Mouse (Mus musculus) left cerebral cortex, postnatal 4 days (tissue): ENCODE results near the gene Rbm5. TPM values are rescaled to one million over a fixed set of nuclear protein-coding genes. Genes with fewer than 3 reads are reported as not detected.

Experiments used
- DNase-seq: peaks from one replicate; pipeline ENCODE4 v3.0.0-alpha.2; 2022
- intact Hi-C: fragments of 180-260 bp; cut with DNase I; formaldehyde crosslinking; loops from one replicate; pipeline ENCODE4 v1.15.1; 2025
- total RNA-seq, 2 experiments: library from RNA; stranded (reverse); gene quantifications; 2 replicates each; pipeline ENCODE4 v1.2.3; 2021

Rbm5 gene
- total RNA-seq: 100 to 1,000 TPM; 194 to 195 TPM

GRCm38 (mm10) chr9:107770374-107771290, at the start of gene Rbm5:
Gene Rbm5, minus strand, starts transcription at chr9:107770996.
- intact Hi-C loops: no loop called here
- peak; percentile 96 for DNase-seq

GRCm38 (mm10) chr9:107812132-107812531, 41.3 kb upstream of the Rbm5 start:
- intact Hi-C loops: no loop called here
- DNase-seq: no peak

DNA sequence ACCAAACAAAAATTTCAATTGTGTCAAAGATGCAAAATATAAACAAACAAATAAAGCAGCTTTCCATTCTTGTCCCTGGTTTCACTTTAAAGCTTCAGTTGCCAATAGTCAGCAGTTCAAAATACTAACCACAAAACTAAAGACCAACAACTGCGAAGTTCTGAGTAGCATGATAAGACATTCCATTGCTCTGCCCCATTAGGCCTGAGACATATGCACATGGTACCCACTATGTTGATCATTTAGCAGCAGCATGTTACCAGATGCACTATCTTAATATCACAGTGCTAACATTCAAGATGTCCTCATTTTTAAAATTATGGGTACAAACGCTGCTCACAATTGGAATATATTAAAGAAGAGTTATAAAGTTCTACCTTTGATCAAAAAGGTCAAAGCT, 40.2 kb upstream of the Rbm5 start:
- intact Hi-C loops: no loop called here
- no peak for DNase-seq

- intact Hi-C loops: no loop called here
- DNase-seq: no peak
These were observed 20.9 kb upstream of the Rbm5 start for GRCm38 (mm10) chr9:107791714-107792113.

DNA sequence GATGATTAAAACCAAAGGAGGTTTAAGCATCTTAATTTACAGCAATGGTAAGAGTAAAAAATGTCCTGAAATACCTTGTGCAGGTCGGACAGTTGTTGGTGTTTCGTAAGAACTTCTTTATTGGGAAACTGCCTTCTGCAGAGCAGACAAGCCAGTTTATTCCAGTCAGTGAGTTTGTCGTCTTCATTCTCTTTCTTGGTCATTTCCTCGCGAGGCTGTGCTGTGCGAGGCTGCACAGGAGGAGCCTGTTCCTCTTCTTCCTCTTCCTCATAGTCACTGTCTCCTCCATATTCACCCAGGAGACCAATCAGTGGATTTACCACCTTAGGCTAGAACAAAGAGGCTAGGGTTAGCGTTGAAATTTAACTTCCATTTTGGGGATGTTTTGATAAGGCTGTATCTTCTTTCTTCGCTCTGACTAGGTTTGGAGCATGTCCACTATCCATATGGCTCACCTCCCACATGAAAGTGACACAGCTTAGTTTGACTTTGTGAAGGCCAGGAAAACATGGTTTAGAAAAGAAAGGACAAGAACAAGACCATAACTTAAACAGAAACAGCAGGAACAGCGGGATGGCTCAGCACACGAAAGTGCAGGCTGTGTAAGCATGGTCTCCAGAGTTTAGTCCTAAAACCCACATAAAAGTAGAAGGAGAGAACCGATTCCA, 11.9 kb upstream of the Rbm5 start:
- DNase-seq: no peak
- intact Hi-C loops: no loop called here

GRCm38 (mm10) chr9:107776809-107777208, 6.0 kb upstream of the Rbm5 start:
- intact Hi-C loops: no loop called here
- no peak for DNase-seq

- intact Hi-C loops: no loop called here
- DNase-seq: no peak
These were observed 3.6 kb upstream of the Rbm5 start for GRCm38 (mm10) chr9:107774411-107774810.

- DNase-seq: no peak
- intact Hi-C loops: no loop called here
These were observed 986 bp upstream of the Rbm5 start for GRCm38 (mm10) chr9:107771782-107772181.

DNA sequence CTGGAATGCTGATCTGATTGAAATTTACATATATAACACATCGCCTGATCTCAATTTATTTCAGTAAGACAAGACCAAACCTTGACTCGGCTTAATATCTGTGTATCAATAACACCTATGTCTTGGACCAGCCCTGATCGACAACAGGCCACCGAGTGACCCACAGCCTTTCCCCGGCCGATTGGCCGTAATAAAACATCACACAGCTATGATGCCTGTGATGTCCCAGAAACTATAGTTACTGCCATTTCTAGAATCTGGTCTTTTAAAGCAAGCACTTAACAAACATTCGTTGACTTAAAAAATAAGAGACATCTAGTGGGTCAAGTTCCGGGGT, 791 bp downstream of the Rbm5 start:
- DNase-seq: no peak
- intact Hi-C loops: no loop called here

- DNase-seq: no peak
- intact Hi-C loops: no loop called here
These were observed 1.3 kb downstream of the Rbm5 start for GRCm38 (mm10) chr9:107769445-107770000.

DNA sequence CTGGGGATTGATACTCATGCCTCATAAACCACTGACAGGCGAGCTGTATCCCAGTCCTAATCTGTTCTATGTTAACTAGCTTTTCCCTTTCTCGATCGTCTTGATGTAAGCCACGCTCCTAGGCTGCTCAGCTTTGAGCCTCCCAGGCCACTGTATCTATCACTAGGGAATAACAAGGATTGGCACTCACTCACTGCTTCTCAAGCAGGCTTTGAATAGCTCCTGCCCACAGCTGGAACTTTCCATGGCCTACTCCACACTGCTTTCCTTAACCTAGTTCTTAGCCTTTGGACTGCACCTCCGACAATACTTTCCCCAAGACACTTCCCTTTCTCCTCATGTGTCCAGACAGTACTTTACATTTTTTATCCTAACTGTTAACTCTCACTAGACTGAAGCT, 1.9 kb downstream of the Rbm5 start:
- intact Hi-C loops: no loop called here
- no peak for DNase-seq

DNA sequence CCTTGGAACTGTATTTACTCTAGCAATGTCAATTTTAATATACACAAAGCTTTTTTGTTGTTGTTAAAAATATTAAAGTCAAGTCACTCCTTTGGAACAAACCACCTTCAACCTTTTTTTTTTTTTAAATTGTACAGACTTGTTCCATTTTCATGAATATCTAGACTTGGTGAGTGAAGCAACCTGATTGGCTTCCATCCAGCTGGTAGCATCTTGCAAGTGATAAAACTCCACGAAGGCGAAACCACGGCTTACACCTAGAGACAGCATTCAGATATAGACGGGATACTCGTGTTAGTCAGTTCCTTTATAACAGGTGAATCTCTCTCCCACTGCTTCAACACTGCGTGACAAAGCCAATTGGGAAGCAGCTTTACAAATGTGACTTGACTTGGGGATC, 11.2 kb downstream of the Rbm5 start:
- DNase-seq: no peak
- intact Hi-C loops: no loop called here

DNA sequence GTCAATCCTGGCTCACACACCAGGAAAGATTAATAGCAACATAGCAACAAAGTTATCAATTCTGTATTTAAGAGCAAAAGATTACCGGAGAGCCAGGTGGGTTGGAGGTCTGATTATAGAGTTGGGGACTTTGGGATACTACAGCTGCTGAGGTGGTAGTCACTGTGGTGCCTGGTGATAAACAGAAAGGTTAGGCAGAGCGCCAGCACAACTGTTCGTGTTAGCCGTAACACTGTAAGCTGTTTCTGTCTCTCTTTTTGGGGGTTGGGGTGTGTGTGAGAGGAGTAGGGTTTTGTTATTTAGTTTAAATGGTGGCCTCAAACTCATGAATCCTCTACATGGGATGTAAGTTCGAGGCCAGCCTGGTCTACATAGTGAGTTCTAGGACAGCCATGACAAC, 20.4 kb downstream of the Rbm5 start:
- DNase-seq: no peak
- intact Hi-C loops: no loop called here

DNA sequence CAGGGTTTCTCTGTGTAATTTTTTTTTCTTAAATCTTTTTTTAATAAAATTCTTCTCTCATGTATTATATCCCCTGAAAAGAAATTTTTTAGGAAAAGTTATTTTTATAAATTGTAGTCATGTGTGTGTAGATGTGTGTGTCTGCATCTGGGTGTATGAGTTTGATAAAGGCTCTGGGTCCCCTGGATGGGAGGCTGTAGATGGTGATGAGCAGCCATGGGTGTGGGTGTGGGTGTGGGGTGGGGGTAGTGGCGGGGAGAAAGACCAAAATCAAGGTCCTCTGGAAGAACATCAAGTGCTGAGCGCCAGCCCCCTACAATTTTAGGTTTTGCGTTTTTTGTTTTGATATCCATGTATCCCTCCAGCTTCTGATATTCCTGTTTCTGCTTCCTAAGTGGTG, 22.7 kb downstream of the Rbm5 start:
- intact Hi-C loops: no loop called here
- DNase-seq: no peak

DNA sequence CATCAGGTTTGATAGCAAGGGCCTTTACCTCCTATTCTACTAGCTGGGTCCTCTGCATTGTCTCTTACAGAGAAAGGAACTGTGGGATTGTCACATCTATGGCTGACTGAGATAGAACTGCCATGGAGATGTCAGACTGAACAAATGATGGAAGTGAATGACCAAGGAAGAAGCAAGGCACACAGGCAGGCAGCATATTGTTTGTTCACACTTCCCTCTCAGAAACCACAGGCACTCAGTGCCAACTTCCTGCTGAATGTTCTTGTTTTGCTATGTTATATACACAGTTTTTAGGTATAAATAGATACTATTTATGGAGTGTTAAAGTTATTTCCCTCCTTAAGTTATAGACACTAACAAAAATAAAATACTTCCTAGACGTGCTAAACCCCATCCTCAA, 23.5 kb downstream of the Rbm5 start:
- intact Hi-C loops: no loop called here
- no peak for DNase-seq

DNA sequence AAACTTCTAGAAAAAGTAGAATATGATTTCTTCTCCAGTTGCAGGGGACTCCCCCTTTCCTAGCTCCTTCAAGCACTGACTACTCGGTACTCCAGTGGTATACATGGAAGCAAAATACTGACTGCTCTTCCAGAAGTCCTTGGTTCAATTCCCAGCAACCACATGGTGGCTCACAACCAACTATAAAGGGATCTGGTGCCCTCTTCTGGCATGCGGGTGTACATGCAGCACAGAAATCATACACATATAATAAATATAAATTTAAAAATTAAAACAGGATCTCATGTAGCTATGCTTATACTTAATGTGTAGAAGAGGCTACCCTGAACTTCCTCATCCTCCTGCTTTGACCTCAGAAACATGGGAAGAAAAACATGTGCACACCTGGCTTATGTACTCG, 24.1 kb downstream of the Rbm5 start:
- intact Hi-C loops: no loop called here

GRCm38 (mm10) chr9:107744061-107744460, 26.7 kb downstream of the Rbm5 start:
- no peak for DNase-seq
- intact Hi-C loops: no loop called here

More for the DNA sequence above, 24.1 kb downstream of the Rbm5 start:
- DNase-seq: no peak

DNA sequence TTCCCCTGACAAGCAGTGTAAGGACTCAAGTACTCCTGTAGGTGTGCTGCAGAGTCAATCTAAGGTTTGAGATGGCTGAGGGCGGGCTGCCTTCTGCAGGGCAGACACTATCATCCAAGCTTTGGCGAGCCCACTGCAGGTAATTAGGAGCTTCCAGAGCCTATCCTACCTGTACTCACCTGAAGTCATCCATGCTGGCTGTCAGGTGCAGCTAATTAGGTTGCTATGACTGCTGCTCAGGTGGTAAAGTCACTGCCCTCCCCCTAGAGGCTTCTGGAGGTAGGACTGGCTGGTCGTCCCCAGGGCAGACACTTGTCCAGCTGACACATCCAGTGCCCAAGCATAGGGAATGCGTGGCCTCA, 32.0 kb downstream of the Rbm5 start:
- intact Hi-C loops: loop anchor here (5.0 kb wide), 2 partner anchors 42 to 92 kb away; no protein-coding TSS in a partner anchor
- peak; percentile 44 for DNase-seq

DNA sequence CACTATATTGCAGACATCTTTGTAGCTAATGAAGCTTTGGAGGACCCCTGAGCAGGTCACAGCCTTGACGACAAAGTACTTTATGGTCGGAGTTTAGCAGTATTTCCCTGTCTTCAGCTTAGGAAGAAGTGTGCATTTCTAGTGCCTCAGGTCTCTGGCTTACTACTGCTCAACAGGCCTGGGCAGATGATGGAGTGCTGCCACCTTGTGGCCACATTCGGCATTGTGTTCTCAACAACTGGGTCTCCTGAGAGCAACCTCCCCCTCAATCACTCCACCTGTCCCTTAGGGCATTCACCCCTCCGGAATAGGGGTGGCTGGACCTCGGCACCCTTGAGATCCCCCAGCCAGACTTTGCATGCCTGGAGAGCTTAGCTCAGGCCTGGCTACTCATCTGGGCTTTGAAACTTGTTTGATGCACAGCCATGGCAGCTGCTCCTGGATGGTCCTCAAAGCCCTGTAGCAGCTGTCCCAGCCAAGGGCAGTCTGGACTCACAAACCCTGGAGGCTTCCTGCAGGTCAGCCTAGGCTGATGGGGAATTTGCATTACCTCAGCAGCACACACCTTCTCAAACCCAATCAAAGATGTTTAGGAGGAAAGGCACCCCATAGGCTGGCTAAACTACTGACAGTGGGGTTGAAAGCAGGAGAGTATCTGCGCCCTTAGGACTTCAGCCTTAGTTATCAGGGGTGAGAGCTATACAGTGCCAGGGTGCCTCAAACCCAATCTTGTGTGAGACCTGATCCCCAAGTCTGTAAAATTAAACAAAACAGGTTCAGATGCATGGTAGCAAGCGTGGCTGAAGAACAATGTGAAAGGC, 32.6 kb downstream of the Rbm5 start:
- intact Hi-C loops: loop anchor here (5.0 kb wide), 2 partner anchors 41 to 91 kb away; no protein-coding TSS in a partner anchor
- DNase-seq: peak; percentile 88

DNA sequence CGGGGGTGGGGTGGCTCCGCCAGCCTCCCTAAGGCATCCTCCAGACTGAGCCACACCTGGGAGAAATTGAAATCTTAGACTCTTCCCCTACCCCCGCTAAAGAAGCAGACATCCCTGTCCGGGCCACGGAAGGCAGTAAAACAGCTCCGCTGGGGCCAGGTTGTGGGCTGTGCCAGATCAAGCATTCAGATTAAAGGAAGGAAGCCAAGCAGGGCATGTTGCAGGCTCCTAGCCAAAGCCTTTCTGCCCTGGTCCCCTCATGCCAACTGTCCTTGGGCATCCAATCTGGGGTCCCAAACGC, 34.7 kb downstream of the Rbm5 start:
- peak; percentile 80 for DNase-seq
- intact Hi-C loops: loop anchor here (5.0 kb wide), 2 partner anchors 39 to 89 kb away; no protein-coding TSS in a partner anchor
